Mouse (Mus musculus): ENCODE measurements around the gene Txndc5. TPM values are rescaled to one million over a fixed set of nuclear protein-coding genes. Genes with fewer than 3 reads are reported as not detected.

Txndc5 gene
- polyA plus RNA-seq, 1 experiment from 2014 or later: 183 TPM

GRCm38 (mm10) chr13:38470882-38471281 is 57.7 kb downstream of the Txndc5 start:
- H3K9ac ChIP-seq (ENCODE audit: low read length): no peak overlapping the region
- DNase-seq (ENCODE audit: low spot score) (no peak), ATAC-seq (ENCODE audit: insufficient number of reproducible peaks, low FRiP score, low TSS enrichment, low read depth) (no peak)
- H3K27me3 ChIP-seq (ENCODE audit: control insufficient read depth, insufficient read depth, low read length): no peaks in the 10 kb centered on the region
- no peaks in the 10 kb centered on the region for H3K9me3 ChIP-seq (ENCODE audit: control insufficient read depth, low read length)
- H3K4me3 ChIP-seq (ENCODE audit: low read depth, low read length): no peak overlapping the region
- H3K27ac ChIP-seq (replicated peaks; ENCODE audit: low read depth, low read length): no peak overlapping the region
- 87% methylated on average over 5 of the region's 5 CpGs for WGBS
- no peaks in the 10 kb centered on the region for H3K4me1 ChIP-seq (ENCODE audit: control insufficient read depth, insufficient read depth, low read length)
- no peak overlapping the region for H3K4me2 ChIP-seq (ENCODE audit: low read depth, severe bottlenecking)
- no peaks in the 10 kb centered on the region for H3K36me3 ChIP-seq (ENCODE audit: control insufficient read depth, insufficient read depth, low read length)

GRCm38 (mm10) chr13:38463410-38463809 is 65.2 kb downstream of the Txndc5 start:
- Histone ChIP-seq H3K27ac (replicated peaks; ENCODE audit: low read depth, low read length) (no peak overlapping the region), H3K27me3 (ENCODE audit: control insufficient read depth, insufficient read depth, low read length) (no peaks in the 10 kb centered on the region), H3K36me3 (ENCODE audit: control insufficient read depth, insufficient read depth, low read length) (no peaks in the 10 kb centered on the region), H3K4me2 (ENCODE audit: low read depth, severe bottlenecking) (no peak overlapping the region), H3K4me3 (ENCODE audit: low read depth, low read length) (no peak overlapping the region), H3K4me1 (ENCODE audit: control insufficient read depth, insufficient read depth, low read length) (no peaks in the 10 kb centered on the region), H3K9me3 (ENCODE audit: control insufficient read depth, low read length) (no peaks in the 10 kb centered on the region), H3K9ac (ENCODE audit: low read length) (no peak overlapping the region)
- ATAC-seq (ENCODE audit: insufficient number of reproducible peaks, low FRiP score, low TSS enrichment, low read depth): no peak
- DNase-seq (ENCODE audit: low spot score): no peak
- 78% methylated on average over 1 of the region's 1 CpGs for WGBS

- Histone ChIP-seq H3K4me1 (ENCODE audit: control insufficient read depth, insufficient read depth, low read length) (no peaks in the 10 kb centered on the region), H3K27me3 (ENCODE audit: control insufficient read depth, insufficient read depth, low read length) (no peaks in the 10 kb centered on the region), H3K9ac (ENCODE audit: low read length) (no peak overlapping the region), H3K36me3 (ENCODE audit: control insufficient read depth, insufficient read depth, low read length) (no peaks in the 10 kb centered on the region), H3K27ac (replicated peaks; ENCODE audit: low read depth, low read length) (no peak overlapping the region), H3K4me2 (ENCODE audit: low read depth, severe bottlenecking) (no peak overlapping the region), H3K9me3 (ENCODE audit: control insufficient read depth, low read length) (no peaks in the 10 kb centered on the region), H3K4me3 (ENCODE audit: low read depth, low read length) (no peak overlapping the region)
- 64% methylated on average over 5 of the region's 5 CpGs for WGBS
- no peak for DNase-seq (ENCODE audit: low spot score)
- ATAC-seq (ENCODE audit: insufficient number of reproducible peaks, low FRiP score, low TSS enrichment, low read depth): no peak
Observed at GRCm38 (mm10) chr13:38451446-38451845, 77.2 kb downstream of the Txndc5 start.

Other genes starting within 250 kb of the Txndc5 start
- gene Bmp6, start 183.7 kb downstream of the Txndc5 start, polyA plus RNA-seq (2014; fragmentation: Nextera tagmentation; extraction: Ambion mirVana): 0.47 and 0.52 TPM in 2 replicates
- 21.3 and 26.0 TPM in 2 replicates for gene Bloc1s5, start 106.3 kb upstream of the Txndc5 start, polyA plus RNA-seq (2014; fragmentation: Nextera tagmentation; extraction: Ambion mirVana)
- gene Eef1e1, start 130.2 kb upstream of the Txndc5 start, polyA plus RNA-seq (2014; fragmentation: Nextera tagmentation; extraction: Ambion mirVana): 48.4 and 49.6 TPM in 2 replicates